Mouse (Mus musculus): ENCODE measurements at regions not wholly inside any gene's neighbourhood (a gene's known extent, or its start where the extent isn't known, plus 50 kb on each side); places are given as distances from the start of the nearest gene placed in this dataset.

GRCm38 (mm10) chr4:55882541-55882940 lies 350.3 kb upstream of the Klf4 start:
- TF ChIP-seq POLR2A (IDR thresholded peaks at IDR 0.05; ENCODE audit: borderline replicate concordance, extremely low read depth, insufficient read depth, insufficient read length, poor library complexity, severe bottlenecking): no peak
- no peak for TF ChIP-seq CTCF (IDR thresholded peaks at IDR 0.05; ENCODE audit: borderline replicate concordance, extremely low read depth, insufficient read depth, insufficient read length)

Measured in brain, embryonic 14.5 days (tissue).